Mouse (Mus musculus) MEL (cell line): ENCODE measurements around the gene Hinfp.

Experiments used
- CHD2 ChIP-seq: IDR thresholded peaks from 2 replicates; pipeline ENCODE4 v1.6.1; 2011; ENCODE audit warnings: low read length, improper control_type of control experiment
- CTCF ChIP-seq, 3 experiments: IDR thresholded peaks in 2 of 3; conservative IDR thresholded peaks in 1 of 3; 2 replicates each; pipeline ENCODE4 v1.5.1; 2011 to 2012; ENCODE audit warnings: low read length in 3 of 3, low read depth in 2 of 3, mild to moderate bottlenecking in 2 of 3, improper control_type of control experiment in 1 of 3, inconsistent platforms in 1 of 3, mixed read lengths in 1 of 3, moderate library complexity in 1 of 3; ENCODE audit not compliant: control insufficient read depth in 1 of 3, insufficient read depth in 1 of 3, poor library complexity in 1 of 3, severe bottlenecking in 1 of 3
- ELF1 ChIP-seq: IDR thresholded peaks from 2 replicates; pipeline ENCODE4 v1.6.1; 2014; ENCODE audit warnings: low read depth, mild to moderate bottlenecking, inconsistent platforms, low read length, improper control_type of control experiment, moderate library complexity
- EP300 ChIP-seq, 2 experiments: IDR thresholded peaks; 2 replicates each; pipeline ENCODE4 v1.6.1; 2011; ENCODE audit warnings: improper control_type of control experiment in 2 of 2, low read length in 2 of 2, low read depth in 1 of 2, mild to moderate bottlenecking in 1 of 2
- GABPA ChIP-seq: IDR thresholded peaks from 2 replicates; pipeline ENCODE4 v1.6.1; 2012; ENCODE audit warnings: low read depth, mild to moderate bottlenecking, inconsistent platforms, low read length, improper control_type of control experiment, moderate library complexity
- GATA1 ChIP-seq: IDR thresholded peaks from 2 replicates; pipeline ENCODE4 v1.6.1; 2011; ENCODE audit warnings: low read depth, low read length, improper control_type of control experiment
- MAX ChIP-seq: IDR thresholded peaks from 2 replicates; pipeline ENCODE4 v1.6.1; 2011; ENCODE audit warnings: low read length, improper control_type of control experiment
- MYC ChIP-seq: IDR thresholded peaks from 2 replicates; pipeline ENCODE4 v1.6.1; 2011; ENCODE audit warnings: low read depth, mild to moderate bottlenecking, low read length, improper control_type of control experiment, moderate library complexity
- POLR2A ChIP-seq, 2 experiments: IDR thresholded peaks; 2 replicates each; pipeline ENCODE4 v1.6.1; 2011 to 2012; ENCODE audit warnings: low read length in 2 of 2, mild to moderate bottlenecking in 2 of 2, control low read depth in 1 of 2, improper control_type of control experiment in 1 of 2, low read depth in 1 of 2, moderate library complexity in 1 of 2; ENCODE audit not compliant: control insufficient read depth in 1 of 2, insufficient read depth in 1 of 2, poor library complexity in 1 of 2
- RAD21 ChIP-seq: IDR thresholded peaks from 2 replicates; pipeline ENCODE4 v1.6.1; 2011; ENCODE audit warnings: mild to moderate bottlenecking, low read depth, low read length, improper control_type of control experiment
- USF1 ChIP-seq: IDR thresholded peaks from 2 replicates; pipeline ENCODE4 v1.6.1; 2014; ENCODE audit warnings: low read depth, mild to moderate bottlenecking, inconsistent platforms, low read length, improper control_type of control experiment, moderate library complexity

- TF ChIP-seq POLR2A (IDR thresholded peaks at IDR 0.05; ENCODE audit: control insufficient read depth in 1 of 2, insufficient read depth in 1 of 2, low read depth in 1 of 2, low read length in 2 of 2, poor library complexity in 1 of 2) (peak in 1 of 2 experiments; percentile 61; a peak in 1 of 4 replicates), GATA1 (peak; percentile 72), ELF1 (peak; percentile 77), CTCF (IDR thresholded peaks at IDR 0.05 in 2 of 3, conservative IDR thresholded peaks at IDR 0.05 in 1 of 3; ENCODE audit: control insufficient read depth in 1 of 3, insufficient read depth in 1 of 3, low read depth in 2 of 3, low read length in 3 of 3, poor library complexity in 1 of 3, severe bottlenecking in 1 of 3) (no peak), CHD2 (no peak), RAD21 (no peak), USF1 (peak; percentile 93), MYC (peak; percentile 100), EP300 (IDR thresholded peaks at IDR 0.05; ENCODE audit: low read depth in 1 of 2, low read length in 2 of 2) (no peak), MAX (peak; percentile 98), GABPA (no peak)
These were observed 21.0 kb upstream of the Hinfp start for GRCm38 (mm10) chr9:44326371-44327063.
